ENCODE assay signal across 8 mouse cellular contexts in genomic region chr11:87595976-87596375, GRCm38 (mm10). TPM values are rescaled to one million over a fixed set of nuclear protein-coding genes. Genes with fewer than 3 reads are reported as not detected.
DNase-seq lines count a peak whose midpoint lies in the region; ATAC-seq and TF ChIP-seq lines count a peak whose summit lies in the region.

No protein-coding gene starts in this region.

- intact Hi-C loops in left cerebral cortex, postnatal 14 days (cut with DNase I) = loop anchor here (5.0 kb wide), 1 partner anchor 166 kb away; the partner anchor contains the start of gene Tspoap1

- ATAC-seq in forebrain, embryonic 11.5 days (replicated peaks; ENCODE audit: low FRiP score) = no peak
- ATAC-seq in limb, embryonic 14.5 days (ENCODE audit: low FRiP score, low read depth) = no peak
- no peak for ATAC-seq in stomach, embryonic 15.5 days (ENCODE audit: insufficient read depth, low FRiP score, low read depth)
- no peak for ATAC-seq in frontal cortex, adult (ENCODE audit: low TSS enrichment)

- no peak overlapping the region for H3K27ac ChIP-seq in bone marrow, adult 2 months (ENCODE audit: control insufficient read depth, insufficient read depth, low read depth, low read length, poor library complexity)
- peak overlapping the region; percentile 71 for H3K27ac ChIP-seq in forebrain, embryonic 11.5 days (ENCODE audit: low read depth, low read length)
- peak overlapping the region; percentile 73; the same call in 1 of the 2 replicates for H3K27ac ChIP-seq in limb, embryonic 14.5 days (replicated peaks; ENCODE audit: low read depth, low read length)
- peak overlapping the region; percentile 60 for H3K27ac ChIP-seq in stomach, embryonic 15.5 days

- H3K27me3 ChIP-seq in forebrain, embryonic 11.5 days (ENCODE audit: control insufficient read depth, insufficient read depth, low read length) = no peaks in the 10 kb centered on the region
- H3K27me3 ChIP-seq in limb, embryonic 14.5 days (ENCODE audit: control insufficient read depth, insufficient read depth, low read length) = no peaks in the 10 kb centered on the region
- no peaks in the 10 kb centered on the region for H3K27me3 ChIP-seq in stomach, embryonic 15.5 days (replicated peaks)

- H3K4me3 ChIP-seq in bone marrow, adult 2 months (replicated peaks; ENCODE audit: control insufficient read depth, low read depth, low read length) = peak overlapping the region; percentile 44
- peak overlapping the region; percentile 72 for H3K4me3 ChIP-seq in forebrain, embryonic 11.5 days (ENCODE audit: low read depth, low read length)
- peak overlapping the region; percentile 76 for H3K4me3 ChIP-seq in limb, embryonic 14.5 days (replicated peaks; ENCODE audit: low read length)
- peak overlapping the region; percentile 68 for H3K4me3 ChIP-seq in stomach, embryonic 15.5 days (replicated peaks)

- no peak for TF ChIP-seq CTCF in bone marrow, adult 2 months (IDR thresholded peaks at IDR 0.05; ENCODE audit: control insufficient read depth, insufficient read depth, low read length)

- peak overlapping the region; percentile 94 for H3K9ac ChIP-seq in forebrain, embryonic 11.5 days (ENCODE audit: low read length)
- H3K9ac ChIP-seq in limb, embryonic 14.5 days (ENCODE audit: low read depth, low read length, severe bottlenecking) = peak overlapping the region; percentile 89
- H3K9ac ChIP-seq in stomach, embryonic 15.5 days = peak overlapping the region; percentile 82

- no peaks in the 10 kb centered on the region for H3K9me3 ChIP-seq in forebrain, embryonic 11.5 days (ENCODE audit: control insufficient read depth, low read length)
- no peaks in the 10 kb centered on the region for H3K9me3 ChIP-seq in limb, embryonic 14.5 days (ENCODE audit: control insufficient read depth, low read length)
- no peaks in the 10 kb centered on the region for H3K9me3 ChIP-seq in stomach, embryonic 15.5 days

- no peak for TF ChIP-seq POLR2A in bone marrow, adult 2 months (IDR thresholded peaks at IDR 0.05; ENCODE audit: borderline replicate concordance, control insufficient read depth, low read depth, low read length)
- TF ChIP-seq POLR2A in limb, embryonic 14.5 days (IDR thresholded peaks at IDR 0.05; ENCODE audit: borderline replicate concordance, extremely low read depth, insufficient read depth, insufficient read length) = no peak

- H3K4me2 ChIP-seq in forebrain, embryonic 11.5 days (ENCODE audit: low read depth, low read length, severe bottlenecking) = peak overlapping the region; percentile 92
- peak overlapping the region; percentile 88 for H3K4me2 ChIP-seq in limb, embryonic 14.5 days (replicated peaks; ENCODE audit: low read depth, low read length, severe bottlenecking)
- peak overlapping the region; percentile 97 for H3K4me2 ChIP-seq in stomach, embryonic 15.5 days

- 53% methylated on average over 7 of the region's 7 CpGs for WGBS in bone marrow, adult 2 months
- WGBS in forebrain, embryonic 11.5 days = 9% methylated on average over 7 of the region's 7 CpGs
- 7% methylated on average over 7 of the region's 7 CpGs for WGBS in limb, embryonic 14.5 days
- WGBS in stomach, embryonic 15.5 days = 6% methylated on average over 7 of the region's 7 CpGs

- H3K4me1 ChIP-seq in bone marrow, adult 2 months (ENCODE audit: control insufficient read depth, insufficient read depth, low read length) = peaks cover 6% of the 10 kb centered on the region; the same call in 1 of the 2 replicates
- H3K4me1 ChIP-seq in forebrain, embryonic 11.5 days (replicated peaks; ENCODE audit: control insufficient read depth, insufficient read depth, low read length) = peaks cover 18% of the 10 kb centered on the region; the same call in 1 of the 2 replicates
- H3K4me1 ChIP-seq in limb, embryonic 14.5 days (ENCODE audit: control insufficient read depth, insufficient read depth, low read length) = peaks cover 22% of the 10 kb centered on the region
- peaks cover 39% of the 10 kb centered on the region for H3K4me1 ChIP-seq in stomach, embryonic 15.5 days

- DNase-seq in left cerebral cortex, postnatal 14 days (ENCODE audit: low spot score in 2 of 2) = peak; percentile 40 to 49
- DNase-seq in left cerebral cortex, adult 11 months (ENCODE audit: low spot score) = no peak
- DNase-seq in forebrain, embryonic 11.5 days (ENCODE audit: low spot score) = no peak
- DNase-seq in limb, embryonic 14.5 days (ENCODE audit: low spot score) = no peak
- no peak for DNase-seq in ovary, postnatal 10 days (ENCODE audit: low spot score)

- peaks cover 10% of the 10 kb centered on the region for H3K36me3 ChIP-seq in forebrain, embryonic 11.5 days (ENCODE audit: control insufficient read depth, insufficient read depth, low read length)
- H3K36me3 ChIP-seq in limb, embryonic 14.5 days (ENCODE audit: control insufficient read depth, insufficient read depth, low read length) = peaks cover 48% of the 10 kb centered on the region
- peaks cover 39% of the 10 kb centered on the region for H3K36me3 ChIP-seq in stomach, embryonic 15.5 days

RNA-seq across cellular contexts. Expression of gene Mtmr4, which starts 4.0 kb away (rescaled TPM):
- 10 to 100 TPM; 83.5 to 86.6 TPM for total RNA-seq in left cerebral cortex, postnatal 14 days (2021)
- 8.7 and 9.0 TPM in 2 replicates for polyA plus RNA-seq in bone marrow, adult 2 months (2011; ENCODE audit: insufficient read depth, insufficient read length, low replicate concordance, missing spikeins)
- 72.2 and 75.6 TPM in 2 replicates for polyA plus RNA-seq in forebrain, embryonic 11.5 days (2014; fragmentation: Nextera tagmentation; extraction: Ambion mirVana)
- polyA plus RNA-seq in limb, embryonic 14.5 days (2012; rRNA removed) = 33.2 and 37.8 TPM in 2 replicates
- 29.0 and 29.5 TPM in 2 replicates for polyA plus RNA-seq in limb, embryonic 14.5 days (2014; fragmentation: Nextera tagmentation; extraction: Ambion mirVana)
- polyA plus RNA-seq in stomach, embryonic 15.5 days (2015; fragmentation: Nextera tagmentation; extraction: Ambion mirVana) = 25.6 and 26.5 TPM in 2 replicates

RNA-seq across cellular contexts. Expression of gene Hsf5, which starts 21.0 kb away (rescaled TPM):
- total RNA-seq in left cerebral cortex, postnatal 14 days (2021) = under 1 TPM; 0.46 to 0.66 TPM
- not detected in 2 replicates for polyA plus RNA-seq in bone marrow, adult 2 months (2011; ENCODE audit: insufficient read depth, insufficient read length, low replicate concordance, missing spikeins)
- polyA plus RNA-seq in forebrain, embryonic 11.5 days (2014; fragmentation: Nextera tagmentation; extraction: Ambion mirVana) = 0.37 and 0.52 TPM in 2 replicates
- polyA plus RNA-seq in limb, embryonic 14.5 days (2012; rRNA removed) = 0.15 and 0.26 TPM in 2 replicates
- 0.21 and 0.25 TPM in 2 replicates for polyA plus RNA-seq in limb, embryonic 14.5 days (2014; fragmentation: Nextera tagmentation; extraction: Ambion mirVana)
- polyA plus RNA-seq in stomach, embryonic 15.5 days (2015; fragmentation: Nextera tagmentation; extraction: Ambion mirVana) = 0.26 and 0.31 TPM in 2 replicates

RNA-seq across cellular contexts. Expression of gene Sept4, which starts 27.3 kb away (rescaled TPM):
- total RNA-seq in left cerebral cortex, postnatal 14 days (2021) = 100 to 1,000 TPM in 1 of 2 experiments, 10 to 100 TPM in 1; 95.3 to 109 TPM
- 17.5 and 35.6 TPM in 2 replicates for polyA plus RNA-seq in bone marrow, adult 2 months (2011; ENCODE audit: insufficient read depth, insufficient read length, low replicate concordance, missing spikeins)
- polyA plus RNA-seq in forebrain, embryonic 11.5 days (2014; fragmentation: Nextera tagmentation; extraction: Ambion mirVana) = 8.0 and 8.8 TPM in 2 replicates
- polyA plus RNA-seq in limb, embryonic 14.5 days (2012; rRNA removed) = 20.4 and 25.8 TPM in 2 replicates
- 20.5 and 25.7 TPM in 2 replicates for polyA plus RNA-seq in limb, embryonic 14.5 days (2014; fragmentation: Nextera tagmentation; extraction: Ambion mirVana)
- polyA plus RNA-seq in stomach, embryonic 15.5 days (2015; fragmentation: Nextera tagmentation; extraction: Ambion mirVana) = 22.2 and 23.7 TPM in 2 replicates

RNA-seq across cellular contexts. Expression of gene Gm11492, which starts 29.5 kb away (rescaled TPM):
- total RNA-seq in left cerebral cortex, postnatal 14 days (2021) = under 1 TPM in 1 of 2 experiments, not detected in 1; 0.17 TPM
- polyA plus RNA-seq in bone marrow, adult 2 months (2011; ENCODE audit: insufficient read depth, insufficient read length, low replicate concordance, missing spikeins) = not detected in 2 replicates
- polyA plus RNA-seq in forebrain, embryonic 11.5 days (2014; fragmentation: Nextera tagmentation; extraction: Ambion mirVana) = not detected in 2 replicates
- not detected in 2 replicates for polyA plus RNA-seq in limb, embryonic 14.5 days (2012; rRNA removed)
- not detected in 2 replicates for polyA plus RNA-seq in limb, embryonic 14.5 days (2014; fragmentation: Nextera tagmentation; extraction: Ambion mirVana)
- not detected in 2 replicates for polyA plus RNA-seq in stomach, embryonic 15.5 days (2015; fragmentation: Nextera tagmentation; extraction: Ambion mirVana)

Comparison
In these comparisons a context has a peak if more than half of its experiments do, and no peak if none do; other contexts are left out.
1. DNase-seq: peak in left cerebral cortex, postnatal 14 days (2 of 2); none in left cerebral cortex, adult 11 months (single experiment), forebrain, embryonic 11.5 days (single experiment), limb, embryonic 14.5 days (single experiment) and ovary, postnatal 10 days (single experiment).
2. Peak in every context shown above with its lines, with median percentiles within 50 percentile points of each other: H3K4me3 ChIP-seq, H3K4me2 ChIP-seq and H3K9ac ChIP-seq.